Mouse (Mus musculus): ENCODE measurements around the gene Gm20390.

- TF ChIP-seq EP300 (optimal IDR thresholded peaks at IDR 0.05) (no peak), CTCF (IDR thresholded peaks at IDR 0.05; ENCODE audit: low read depth) (no peak)
Observed at GRCm38 (mm10) chr11:93952376-93952775, 15.7 kb downstream of the Gm20390 start.

Data from stomach, postnatal 0 days (tissue).